Mouse (Mus musculus) kidney, adult 9 months (tissue): Measurements from ENCODE around the gene Nek9.
A peak's percentile ranks its signal among the peaks of the same experiment; 100 is the strongest.

Source experiments
- DNase-seq: peaks from one replicate; pipeline ENCODE4 v3.0.0; 2022

Gene Nek9

DNA sequence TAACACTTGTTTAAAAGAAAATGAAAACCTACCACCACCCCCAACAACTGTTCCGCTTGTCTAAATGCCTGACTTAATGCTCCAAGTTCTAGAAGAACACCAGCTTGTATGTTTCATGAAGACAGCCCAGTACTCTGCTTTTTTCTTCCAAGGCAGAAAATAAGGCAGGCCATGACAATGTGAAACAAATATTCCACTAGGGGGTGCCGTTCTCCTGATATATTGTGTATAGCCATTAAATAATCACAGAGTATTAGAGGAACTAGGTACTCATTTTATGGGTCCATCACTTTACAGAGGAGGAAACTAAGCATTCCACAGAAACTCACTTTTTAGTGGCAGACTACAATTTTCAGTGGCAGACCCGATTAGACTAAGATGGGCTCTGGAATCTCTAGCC lies 7.2 kb upstream of the Nek9 start:
- DNase-seq = peak; percentile 86

- no peak for DNase-seq
Measured at GRCm38 (mm10) chr12:85345559-85345958, 6.4 kb upstream of the Nek9 start.

GRCm38 (mm10) chr12:85344252-85344651 lies 5.1 kb upstream of the Nek9 start:
- DNase-seq = no peak

DNA sequence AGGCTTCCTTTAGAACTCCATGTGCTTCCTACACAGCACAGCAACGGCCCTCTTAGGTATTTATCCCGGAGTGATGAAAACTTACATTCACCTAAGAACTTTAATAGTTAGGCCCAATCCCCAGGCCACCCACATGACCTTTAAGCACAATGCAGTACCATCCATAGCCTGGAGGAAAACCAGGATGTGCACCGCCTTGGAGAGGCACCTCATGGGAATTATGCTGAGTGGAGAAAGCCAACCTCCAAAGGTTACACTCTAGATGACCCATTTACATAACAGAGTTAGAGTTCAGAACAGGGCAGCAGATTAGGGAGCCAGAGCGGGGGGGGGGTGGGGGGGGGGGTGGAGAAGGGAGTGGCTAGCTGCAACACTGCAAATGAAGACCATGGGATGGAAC lies 3.1 kb upstream of the Nek9 start:
- peak; percentile 59 for DNase-seq

GRCm38 (mm10) chr12:85341131-85341530 lies 2.0 kb upstream of the Nek9 start:
- peak; percentile 83 for DNase-seq

- DNase-seq = peak; percentile 25
Measured at GRCm38 (mm10) chr12:85339947-85340346, 785 bp upstream of the Nek9 start.

DNA sequence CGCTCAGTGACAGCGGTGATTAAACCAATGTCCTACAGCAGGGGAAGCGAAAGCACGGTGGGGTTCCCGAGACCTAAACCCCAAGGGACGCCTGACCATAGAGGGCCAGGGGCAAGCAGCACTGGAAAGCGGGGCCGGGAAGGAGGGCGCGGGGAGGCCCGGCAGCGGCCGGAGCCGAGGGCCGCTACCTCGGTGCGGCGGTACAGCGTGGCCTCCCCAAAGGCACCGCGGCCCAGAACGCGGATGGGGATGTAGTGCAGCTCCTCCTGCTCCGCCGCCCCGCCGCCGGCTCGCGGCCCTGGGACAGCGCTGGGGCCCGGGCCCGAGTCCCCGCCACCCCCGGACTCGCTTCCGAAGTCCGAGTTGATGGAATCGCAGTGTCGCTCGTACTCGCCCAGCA lies 347 bp downstream of the Nek9 start:
- no peak for DNase-seq

DNA sequence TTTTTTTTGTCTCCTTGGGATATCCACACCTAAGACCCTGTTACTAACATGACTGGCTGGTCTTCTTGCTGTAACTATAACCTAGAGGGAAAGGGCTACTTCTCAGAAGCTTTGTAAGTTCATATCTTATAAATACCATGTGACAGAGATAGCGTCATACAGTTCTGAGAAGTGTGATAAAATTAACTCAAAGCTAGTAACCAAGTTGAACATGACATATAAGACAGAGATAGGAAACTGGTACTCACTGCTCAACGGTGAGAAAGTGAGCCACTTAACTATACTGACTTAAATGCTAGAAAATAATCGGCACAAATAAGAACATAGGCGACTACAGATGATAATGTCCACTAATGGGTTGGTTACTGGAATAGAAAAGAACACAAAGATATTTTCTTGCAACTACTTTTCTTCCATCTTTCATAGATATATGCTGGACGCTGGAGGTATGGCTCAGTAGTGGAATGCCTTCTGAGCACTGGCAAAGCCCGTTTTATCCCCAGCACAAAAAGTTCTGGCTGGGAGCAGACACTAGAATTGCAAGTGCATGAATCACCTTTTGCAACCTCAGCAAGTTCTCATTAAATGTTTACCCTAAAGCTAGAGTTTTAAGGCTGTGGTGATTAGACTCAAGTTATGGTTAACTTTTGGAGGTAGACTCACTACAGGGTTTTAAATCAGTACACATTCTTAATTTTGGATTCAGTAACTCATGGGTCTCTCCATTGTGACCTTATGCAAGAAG lies 1.4 kb downstream of the Nek9 start:
- no peak for DNase-seq

DNA sequence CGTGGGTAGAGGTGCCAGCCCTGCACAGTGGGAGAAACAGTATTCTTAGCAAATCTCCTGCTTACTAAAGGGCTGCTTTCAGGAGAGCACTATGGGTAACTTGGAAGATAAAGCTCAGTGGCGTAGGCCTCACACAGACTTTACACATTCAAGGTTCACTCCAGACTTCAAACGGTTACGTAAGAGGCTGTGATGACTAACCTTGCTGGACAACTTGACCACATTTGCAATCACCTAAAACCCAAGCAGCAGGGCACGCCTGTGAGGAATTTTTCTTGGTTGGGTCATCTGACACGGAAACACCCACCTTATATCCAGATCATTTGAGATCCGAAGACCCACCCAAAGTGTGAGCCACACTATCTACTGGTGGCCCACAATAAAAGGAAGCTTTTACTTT lies 9.0 kb downstream of the Nek9 start:
- peak; percentile 60 for DNase-seq

DNA sequence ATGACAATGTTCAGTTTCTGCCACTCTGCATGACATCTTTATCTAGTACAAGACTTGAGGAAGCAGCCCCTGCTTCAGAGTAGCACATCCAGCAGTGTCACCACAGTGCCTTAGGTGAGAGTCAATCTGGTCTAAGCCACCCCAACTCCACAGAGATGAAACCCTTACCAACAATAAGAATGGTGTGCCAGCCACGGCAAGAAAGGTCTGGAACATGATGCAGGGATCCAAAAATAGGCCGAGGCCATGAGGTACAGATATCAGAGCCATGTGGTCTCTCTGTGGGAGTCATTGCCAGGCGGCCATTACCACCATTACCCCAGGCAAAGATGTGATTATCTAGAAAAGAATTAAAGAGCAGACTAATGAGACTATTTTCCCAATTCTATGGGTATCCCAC lies 30.5 kb downstream of the Nek9 start:
- DNase-seq = no peak

GRCm38 (mm10) chr12:85305247-85305892 lies 33.8 kb downstream of the Nek9 start:
- DNase-seq = peak; percentile 91

GRCm38 (mm10) chr12:85304725-85305124 lies 34.4 kb downstream of the Nek9 start:
- DNase-seq = peak; percentile 38

DNA sequence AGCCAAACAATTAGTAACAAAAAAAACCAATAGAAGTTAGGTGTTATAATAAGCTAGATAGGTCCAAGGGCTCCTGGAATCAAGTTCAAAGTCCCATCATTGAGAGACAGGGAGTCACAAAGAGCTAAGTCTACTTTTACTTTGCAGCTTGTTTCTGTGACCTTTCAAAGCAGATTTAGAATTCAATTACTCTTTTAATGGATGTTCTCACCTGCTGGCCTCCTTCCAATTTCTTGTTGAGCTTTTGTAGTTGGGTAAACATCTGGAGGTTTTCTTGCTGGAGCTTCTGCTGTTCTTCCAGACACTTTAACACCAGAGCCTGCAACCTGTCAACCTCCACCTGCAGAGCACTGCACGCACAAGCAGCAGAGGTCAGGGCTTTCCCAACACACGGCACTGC lies 35.9 kb downstream of the Nek9 start:
- DNase-seq = peak; percentile 75

GRCm38 (mm10) chr12:85298835-85299180 lies 40.4 kb downstream of the Nek9 start:
- DNase-seq = peak; percentile 35

DNA sequence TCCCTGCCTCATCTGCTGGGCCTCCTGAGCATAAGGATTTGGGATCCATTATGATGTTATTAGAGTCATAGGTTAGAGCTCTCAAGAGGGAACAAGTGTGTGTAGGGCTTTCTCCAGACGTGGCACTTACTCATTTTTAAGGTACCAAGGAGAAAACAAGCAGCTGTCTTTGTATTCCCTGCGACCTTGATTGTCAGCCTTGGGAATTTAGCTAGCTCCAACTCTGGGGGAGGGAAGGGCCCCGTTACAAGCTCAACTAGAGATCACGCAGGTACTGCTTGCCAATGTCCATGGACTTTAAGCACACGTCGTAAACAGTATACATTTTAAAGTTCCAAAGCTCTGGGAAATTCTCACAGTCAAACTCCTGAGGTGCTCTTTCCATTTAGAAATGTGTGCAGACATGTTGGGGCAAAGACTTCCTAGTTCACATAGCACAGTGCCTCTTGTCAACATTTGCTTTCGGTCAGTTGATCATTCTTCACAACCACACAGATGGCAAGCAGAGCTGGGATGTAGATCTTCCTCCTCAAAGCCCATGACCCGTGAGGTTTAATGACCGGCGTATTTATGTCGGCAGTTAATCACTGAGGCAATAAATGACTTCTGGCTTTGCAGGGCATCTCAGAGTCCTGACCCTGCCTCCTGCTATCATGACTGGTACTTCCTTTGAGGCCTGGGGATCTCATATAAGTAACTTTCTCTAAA lies 40.9 kb downstream of the Nek9 start:
- peak; percentile 34 for DNase-seq

- peak; percentile 36 for DNase-seq
Measured at GRCm38 (mm10) chr12:85297345-85297997, 41.7 kb downstream of the Nek9 start.

GRCm38 (mm10) chr12:85296915-85297314 lies 42.2 kb downstream of the Nek9 start:
- DNase-seq = no peak

DNA sequence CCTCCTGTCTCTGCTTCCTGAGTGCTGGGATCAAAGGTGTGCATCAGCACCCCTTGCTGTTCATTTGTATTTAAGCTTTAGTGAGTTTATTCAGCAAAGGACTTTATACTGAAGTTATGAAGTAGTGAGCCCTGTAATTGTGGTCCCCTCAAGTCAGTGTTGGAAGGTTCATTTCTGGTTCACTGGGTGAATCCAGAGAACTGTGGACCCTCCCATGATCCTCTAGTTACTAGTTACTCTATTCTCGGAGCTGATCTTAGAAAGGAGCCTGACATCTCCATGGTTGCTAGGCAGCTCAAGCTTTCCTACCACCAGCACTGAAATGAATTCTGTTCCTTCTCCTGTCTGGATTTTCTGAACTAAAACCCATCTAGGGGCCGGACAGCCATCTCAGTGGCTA lies 43.7 kb downstream of the Nek9 start:
- DNase-seq = peak; percentile 60

GRCm38 (mm10) chr12:85292906-85293305 lies 46.3 kb downstream of the Nek9 start:
- DNase-seq = no peak

GRCm38 (mm10) chr12:85292288-85292687 lies 46.9 kb downstream of the Nek9 start:
- no peak for DNase-seq

DNA sequence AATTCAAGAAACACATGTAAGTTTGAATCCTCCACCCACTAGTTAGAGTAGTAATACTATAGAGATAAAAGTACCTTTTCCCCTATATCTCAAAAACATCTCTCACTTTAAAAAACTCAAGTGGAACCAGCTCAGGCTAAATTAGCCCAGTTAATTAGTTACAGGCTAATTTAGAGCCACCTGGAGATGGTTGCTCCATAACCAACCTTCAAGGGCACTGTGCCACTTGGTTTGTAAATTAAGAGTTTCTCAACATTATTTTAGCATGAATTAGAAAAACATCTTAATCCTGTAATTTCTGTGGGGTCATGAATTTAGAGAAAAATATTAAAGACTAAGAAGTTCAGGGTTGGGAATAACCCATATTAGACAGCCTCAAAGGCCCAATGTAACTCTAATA lies 47.6 kb downstream of the Nek9 start:
- peak; percentile 75 for DNase-seq

- peak; percentile 60 for DNase-seq
Measured at GRCm38 (mm10) chr12:85290633-85291032, 48.5 kb downstream of the Nek9 start.

GRCm38 (mm10) chr12:85289157-85290000 lies 49.8 kb downstream of the Nek9 start:
- DNase-seq = peak; percentile 62
